Mouse (Mus musculus): ENCODE data around the gene Fhad1. TPM values are rescaled to one million over a fixed set of nuclear protein-coding genes. Genes with fewer than 3 reads are reported as not detected.

The Fhad1 gene
- total RNA-seq, 2 experiments from 2014 or later, result 0.83 TPM; not detected in 1

DNA sequence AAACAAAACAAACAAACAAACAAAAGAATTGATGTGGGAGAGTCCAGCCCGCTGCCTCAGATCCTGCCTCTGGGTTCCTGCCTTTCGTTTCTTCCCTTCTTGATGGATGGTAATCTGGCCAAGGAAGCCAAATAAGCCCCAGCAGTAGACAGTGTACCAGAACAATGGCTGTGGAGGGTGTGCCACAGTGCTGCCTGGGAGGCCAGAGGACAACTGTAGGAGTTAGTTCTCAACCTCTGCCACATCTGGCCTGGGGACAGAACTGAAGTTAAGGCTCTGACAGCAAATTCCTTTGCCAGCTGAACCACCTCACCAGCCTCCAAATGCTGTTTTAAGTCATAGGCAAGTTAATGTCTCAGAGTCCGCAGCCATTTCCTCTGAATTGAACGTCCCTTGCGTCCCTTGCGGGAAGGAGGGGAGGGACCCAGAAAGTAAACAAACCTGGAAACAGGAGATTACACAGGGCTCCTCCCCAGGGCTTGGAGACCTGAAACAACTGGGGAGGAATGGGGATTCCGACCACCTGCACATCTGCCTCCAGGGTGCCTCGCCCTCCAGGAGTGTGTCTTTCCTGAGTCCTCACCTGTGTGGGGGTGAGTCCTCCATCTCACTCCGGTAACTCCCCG lies 133.5 kb downstream of the Fhad1 start:
- DNase-seq, result no peak

DNA sequence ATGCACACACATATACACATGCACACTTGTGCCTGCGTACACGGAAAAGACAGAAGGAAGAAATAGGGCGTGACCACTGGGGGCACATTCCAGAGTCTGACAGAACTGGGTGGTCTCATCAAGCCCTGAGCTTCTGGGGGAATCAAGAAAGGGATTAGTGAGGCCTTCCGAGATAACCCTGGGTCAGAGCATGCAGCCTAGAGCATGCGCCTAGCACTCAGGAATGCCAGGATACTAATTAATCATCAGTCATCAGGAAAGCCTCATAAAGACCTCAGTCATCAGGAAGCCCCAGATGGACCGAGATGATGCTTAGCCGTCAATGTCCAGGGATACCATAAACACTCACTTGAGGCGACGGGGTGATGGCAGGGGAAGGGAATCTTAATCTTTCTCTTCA lies 135.0 kb downstream of the Fhad1 start:
- DNase-seq, result no peak

DNA sequence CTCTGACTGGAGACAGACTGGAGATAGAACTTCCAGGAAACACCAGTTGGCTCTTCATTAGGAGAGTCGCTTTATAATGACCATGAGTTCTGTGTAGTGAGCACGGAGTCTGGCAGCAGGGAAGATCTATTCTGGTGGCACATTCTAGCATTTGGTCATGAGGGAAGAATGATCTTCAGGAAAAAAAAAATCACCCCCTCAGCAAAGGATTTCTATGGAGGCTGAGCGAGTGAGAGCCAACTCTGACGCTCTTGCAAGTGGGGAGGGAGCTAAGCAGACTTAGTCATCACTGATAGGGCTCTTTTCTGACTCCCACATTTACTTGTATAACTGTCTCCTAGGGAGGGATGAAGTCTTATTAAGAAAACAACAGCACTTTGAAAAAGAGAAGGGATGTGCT lies 135.8 kb downstream of the Fhad1 start:
- DNase-seq, result no peak

DNA sequence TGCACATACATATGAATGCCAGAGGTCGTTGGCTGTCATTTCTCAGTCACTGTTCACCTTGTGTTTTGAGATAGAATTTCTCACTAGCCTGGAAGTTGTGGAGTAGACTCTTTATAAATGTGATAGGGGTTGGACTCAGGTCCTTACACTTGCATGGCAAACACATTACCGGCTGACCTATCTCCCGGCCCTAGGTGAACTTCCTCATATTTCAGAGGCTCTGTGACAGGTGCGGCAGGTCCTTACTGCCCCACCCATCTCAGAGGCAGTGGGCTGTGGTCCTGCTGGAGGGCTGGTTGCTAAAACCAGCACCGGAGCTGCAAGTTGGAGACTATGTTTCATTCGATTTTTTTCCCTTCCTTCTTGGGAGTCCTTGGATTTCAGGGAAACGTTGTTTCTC lies 136.3 kb downstream of the Fhad1 start:
- no peak for DNase-seq

DNA sequence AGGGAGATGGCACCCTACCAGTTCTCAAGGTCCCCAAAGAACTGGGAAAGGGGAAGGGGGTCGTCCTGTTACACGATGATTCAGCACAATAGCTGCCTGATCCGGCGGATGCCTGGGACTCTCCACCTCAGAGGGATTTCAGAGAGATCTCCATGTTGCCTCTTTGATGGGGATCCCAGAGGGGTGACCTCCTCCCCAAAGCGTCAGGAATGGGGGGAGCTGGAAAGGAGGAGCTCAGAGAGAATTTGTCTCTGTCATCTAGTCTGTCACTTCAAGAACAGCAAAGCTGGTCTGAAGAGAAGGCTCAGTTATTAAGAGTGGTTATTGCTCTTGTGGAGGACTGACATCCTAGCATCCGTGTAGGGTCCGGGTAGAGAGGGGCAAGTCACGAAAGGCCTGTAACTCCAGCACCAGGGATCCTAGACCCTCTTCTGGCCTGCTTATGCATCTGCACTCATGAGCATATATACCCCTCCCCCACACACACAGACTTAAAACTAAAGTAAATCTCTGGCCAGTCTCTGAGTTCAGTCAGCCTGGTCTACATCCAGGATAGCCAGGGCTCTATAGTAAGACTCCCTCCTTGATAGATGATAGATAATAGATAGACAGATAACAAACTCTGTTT lies 139.3 kb downstream of the Fhad1 start:
- no peak for DNase-seq

DNA sequence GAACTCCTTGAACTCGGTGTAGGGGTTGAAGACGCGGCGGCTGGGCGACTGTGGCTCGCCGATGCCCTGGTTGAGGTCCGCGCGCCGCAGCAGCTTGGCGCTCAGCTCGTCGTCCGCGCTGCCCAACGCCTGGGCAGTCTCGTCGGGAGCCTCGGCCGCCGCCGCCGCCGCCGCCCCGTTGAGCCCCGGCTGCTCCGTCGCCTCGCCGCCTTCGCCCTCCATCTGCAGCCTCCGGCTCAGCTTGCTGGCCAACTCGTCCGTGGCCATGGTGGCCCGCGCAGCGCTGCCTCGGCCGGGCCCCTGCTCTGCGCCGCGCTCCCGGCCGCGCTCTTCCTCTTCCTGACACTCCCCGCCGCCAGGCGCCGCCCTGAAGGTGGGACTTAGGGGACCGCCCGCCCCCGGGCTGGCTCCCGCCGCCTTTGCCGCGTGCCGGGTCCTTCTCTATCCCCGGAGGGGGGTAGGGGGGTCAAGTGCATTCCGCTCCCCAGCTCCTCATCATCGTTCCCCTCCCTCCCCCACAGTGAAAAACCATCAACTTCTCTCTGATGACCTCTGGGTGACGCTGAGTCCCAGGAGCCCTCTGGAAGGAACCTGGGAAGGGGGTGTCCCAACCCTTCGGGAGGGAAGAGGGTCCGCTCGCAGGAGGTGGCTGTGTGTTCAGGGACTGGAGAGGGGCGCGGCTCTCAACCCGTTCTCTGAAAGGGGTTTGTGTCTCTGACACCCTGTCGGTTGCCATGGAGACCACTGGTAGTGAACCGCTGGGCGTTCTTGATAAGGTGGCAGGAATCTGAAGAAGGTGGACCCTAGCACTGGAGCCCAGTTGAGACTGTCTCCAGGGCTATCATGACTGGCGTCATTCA lies 140.1 kb downstream of the Fhad1 start, which contains the start of gene Efhd2:
Gene Efhd2 (minus strand): TSS at position 320 of the 860 bp plus-strand sequence.
- peak; percentile 83 for DNase-seq

DNA sequence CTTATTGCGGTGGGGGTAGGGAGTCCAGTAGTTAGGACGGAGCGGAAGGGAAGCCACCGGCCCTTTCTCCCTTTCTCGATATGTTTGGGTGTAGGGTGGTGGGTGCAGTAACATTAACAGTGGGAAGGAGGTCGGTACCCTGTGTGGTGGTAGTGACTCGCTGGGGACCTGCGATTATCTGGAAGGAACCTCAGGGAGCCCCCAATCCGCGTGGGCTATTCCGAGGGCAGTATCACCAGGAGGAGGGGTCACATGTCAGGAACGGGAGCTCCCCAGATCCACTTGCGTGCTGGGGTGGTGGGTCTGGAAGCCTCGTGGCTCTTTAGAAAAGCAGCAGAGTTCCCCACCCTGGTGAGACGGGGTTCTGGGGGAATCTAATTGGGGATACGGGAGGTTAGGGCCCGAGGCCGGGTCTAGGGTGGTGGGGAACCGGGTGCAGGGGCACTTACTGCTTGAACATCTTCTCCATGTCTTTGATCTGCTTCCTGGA lies 140.7 kb downstream of the Fhad1 start:
- DNase-seq, result no peak

DNA sequence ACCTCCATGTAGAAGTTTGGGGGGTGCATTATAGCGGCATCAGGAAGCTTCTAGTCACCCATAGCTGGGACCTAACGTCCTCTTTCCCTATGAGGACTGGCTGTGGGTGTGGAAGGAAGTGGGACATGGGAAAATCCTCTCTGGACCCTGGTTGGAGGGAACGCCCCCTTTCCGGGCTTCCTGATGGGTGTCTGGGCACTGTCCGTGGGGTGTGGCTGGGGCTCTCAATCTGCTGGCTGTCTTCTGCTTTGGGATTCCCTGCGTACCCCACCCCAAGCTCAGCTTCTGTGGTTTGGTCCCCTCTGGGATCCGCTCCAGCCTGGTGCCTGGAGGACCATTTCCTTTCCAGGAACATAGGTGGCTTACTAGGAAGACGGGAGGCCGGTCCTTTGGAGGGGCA lies 141.9 kb downstream of the Fhad1 start:
- DNase-seq, result no peak

DNA sequence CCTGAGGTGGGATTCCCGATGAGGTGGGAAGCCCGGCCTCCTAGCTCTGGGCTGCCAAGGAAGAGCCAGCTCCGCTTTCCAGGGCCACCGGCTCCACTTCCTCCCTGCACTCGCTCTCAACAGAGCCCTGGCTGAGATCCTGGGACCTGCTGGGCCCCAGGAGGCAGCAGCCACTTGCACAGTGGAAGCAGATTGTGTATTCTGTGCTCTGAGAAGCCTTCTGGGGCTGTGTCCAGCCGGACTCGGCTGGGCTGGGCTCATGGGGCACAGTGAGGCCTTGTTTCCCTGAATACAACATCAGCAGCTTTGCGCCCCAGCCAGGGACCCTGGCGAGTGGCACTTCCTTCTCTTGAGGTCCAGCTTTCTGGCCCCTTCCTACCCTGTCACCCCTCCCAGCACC lies 143.0 kb downstream of the Fhad1 start:
- DNase-seq, result no peak

DNA sequence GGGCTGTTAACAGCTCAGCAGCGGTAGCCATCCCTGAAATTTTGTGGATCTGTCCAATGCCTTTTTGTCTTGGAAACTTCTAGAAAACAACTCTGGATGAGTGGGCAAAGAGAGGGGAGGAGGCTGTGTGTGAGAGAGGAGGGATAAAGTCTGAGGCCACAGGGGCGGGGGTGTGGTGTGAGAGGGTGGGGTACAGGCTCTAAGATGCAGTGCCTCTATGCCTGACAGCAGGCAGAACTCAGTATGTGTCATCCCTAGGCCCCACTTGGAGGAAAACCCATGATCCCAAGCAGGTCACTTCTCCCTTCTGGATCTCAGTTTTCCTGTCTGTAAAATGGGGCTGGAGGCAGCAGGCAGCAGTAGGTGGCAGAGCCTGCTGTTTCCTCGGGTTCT lies 143.6 kb downstream of the Fhad1 start:
- no peak for DNase-seq

DNA sequence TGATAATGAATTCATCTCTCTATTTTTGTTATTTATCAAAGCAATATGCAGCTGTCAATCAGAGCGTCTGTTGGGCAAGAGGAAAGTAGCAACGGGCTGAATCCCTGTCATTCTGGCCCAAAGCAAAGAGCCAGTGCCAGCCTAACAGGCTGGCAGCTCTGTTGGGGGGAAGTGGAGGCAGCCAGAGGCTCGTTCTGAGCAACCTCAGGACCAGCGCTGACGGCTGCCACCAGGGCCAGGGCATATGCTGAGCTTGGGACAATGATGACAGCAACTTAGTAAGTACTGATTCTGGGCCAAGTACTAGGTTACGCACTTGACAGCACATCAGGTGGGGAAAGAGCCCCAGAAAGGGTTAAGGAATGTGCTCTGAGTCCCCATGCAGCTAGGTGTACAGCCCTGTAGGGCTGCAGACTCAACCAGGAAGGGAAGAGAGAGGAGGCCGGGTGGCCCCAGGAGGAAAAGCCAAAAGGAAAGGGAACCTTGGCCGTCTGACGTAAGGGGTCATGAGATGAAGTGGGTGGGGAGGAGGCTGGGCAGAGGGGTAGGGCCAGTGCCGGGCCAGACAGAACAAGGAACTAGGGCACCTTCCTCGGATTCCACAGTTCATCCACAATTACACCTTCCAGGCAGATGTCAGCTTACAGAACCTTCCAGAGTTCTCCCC lies 144.1 kb downstream of the Fhad1 start:
- DNase-seq, result peak; percentile 48

DNA sequence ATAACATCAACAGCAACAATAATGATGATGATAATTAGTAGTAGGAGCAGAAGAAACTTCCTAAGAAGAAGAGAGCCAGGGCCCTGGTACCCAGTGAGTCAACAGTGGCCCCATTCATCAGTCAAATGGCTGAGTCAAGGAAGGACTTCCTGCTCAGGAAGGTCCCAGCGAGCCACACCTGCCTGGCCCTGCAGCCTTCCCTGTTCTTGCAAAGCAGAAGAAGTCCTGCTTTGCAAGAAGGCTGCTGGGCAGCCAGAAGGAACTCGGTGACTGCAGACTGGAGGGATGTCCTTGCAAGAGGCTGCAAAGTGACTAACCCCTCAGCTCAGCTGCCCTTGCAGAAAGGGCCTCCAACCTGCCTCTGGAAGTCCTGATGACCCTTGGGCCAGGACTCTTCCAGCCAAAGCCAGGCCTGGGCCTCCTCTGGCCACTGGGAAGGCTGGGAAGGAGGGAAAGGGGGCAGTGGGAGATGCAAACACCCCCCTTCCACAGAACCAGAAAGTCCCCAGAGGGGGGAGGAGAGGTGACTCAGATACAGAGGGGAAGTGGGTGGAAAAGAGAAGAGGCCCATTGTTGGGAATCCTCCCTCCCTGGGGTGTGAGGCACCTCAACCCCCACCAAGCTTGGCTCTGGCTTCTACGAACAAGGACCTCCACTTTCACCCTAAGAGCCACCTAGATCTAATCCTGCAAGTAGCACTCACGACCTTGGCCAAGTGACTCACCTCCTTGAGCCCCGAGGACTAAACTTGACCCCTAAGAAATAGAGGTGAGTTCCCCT lies 145.3 kb downstream of the Fhad1 start:
- no peak for DNase-seq

DNA sequence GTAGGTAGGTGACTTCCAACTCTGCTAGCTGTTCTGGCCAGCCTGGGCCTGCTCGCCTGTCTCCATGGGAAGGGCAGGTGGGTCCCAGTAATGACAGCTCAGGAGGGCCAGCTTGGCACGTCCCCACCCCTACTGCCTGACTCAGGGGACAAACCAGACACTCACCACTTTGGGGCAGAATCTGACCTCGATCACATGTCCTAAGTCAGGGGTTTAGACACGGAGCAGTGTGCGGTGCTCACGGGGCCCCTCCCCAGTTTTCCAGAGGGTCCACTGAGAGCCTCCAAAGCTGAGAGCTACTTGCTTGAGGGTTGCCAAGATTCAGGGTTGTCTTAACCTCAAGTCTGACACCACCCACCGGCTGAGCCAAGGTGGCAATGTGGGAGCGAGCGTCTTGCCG lies 146.8 kb downstream of the Fhad1 start:
- DNase-seq, result no peak

DNA sequence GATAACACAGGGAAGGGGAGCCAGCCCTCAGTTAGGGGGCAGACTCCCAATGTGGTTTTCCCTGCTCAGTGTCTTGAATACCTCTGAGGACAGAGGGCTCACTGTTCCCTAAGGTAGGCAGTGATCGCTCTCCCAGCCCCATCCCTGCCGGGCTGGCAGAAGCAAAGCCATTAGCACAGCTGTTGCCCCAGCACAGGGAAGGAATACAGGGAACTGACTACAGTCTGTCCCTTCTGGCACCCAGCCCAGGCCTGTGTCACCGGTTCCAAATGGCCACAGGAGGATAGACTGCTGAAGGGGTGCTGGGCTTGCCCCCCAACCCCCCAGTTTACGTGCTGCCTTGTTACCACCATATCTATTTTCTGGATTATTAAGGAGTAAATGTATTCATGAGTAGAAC lies 147.4 kb downstream of the Fhad1 start:
- DNase-seq, result peak; percentile 50

DNA sequence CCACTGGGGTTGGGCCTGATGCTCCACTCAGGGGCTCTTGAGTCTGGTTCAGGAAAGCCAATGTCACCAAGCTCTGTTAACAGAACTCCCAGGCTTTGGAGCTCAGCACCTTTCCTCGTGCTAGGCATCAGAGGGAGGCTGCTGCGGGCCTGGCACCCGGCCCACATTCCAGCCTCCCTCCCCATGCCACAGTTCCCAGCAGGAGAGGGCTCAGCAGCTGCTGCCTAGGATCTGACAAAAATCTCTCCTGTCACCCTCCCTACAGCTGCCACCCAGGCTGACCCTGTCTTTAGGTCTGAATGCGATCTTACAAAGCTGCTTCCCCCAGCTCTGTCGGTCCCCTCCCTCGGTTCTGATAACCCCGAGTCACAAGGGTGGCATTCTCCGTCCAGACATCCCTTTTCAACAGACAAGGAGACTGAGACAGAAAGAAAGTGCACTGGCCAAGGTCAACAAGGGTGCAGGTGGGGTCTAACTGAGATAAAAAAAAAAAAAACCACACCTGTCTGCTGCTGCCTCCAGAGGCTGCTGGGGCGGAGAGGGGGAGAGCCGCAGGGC lies 147.9 kb downstream of the Fhad1 start:
- no peak for DNase-seq

DNA sequence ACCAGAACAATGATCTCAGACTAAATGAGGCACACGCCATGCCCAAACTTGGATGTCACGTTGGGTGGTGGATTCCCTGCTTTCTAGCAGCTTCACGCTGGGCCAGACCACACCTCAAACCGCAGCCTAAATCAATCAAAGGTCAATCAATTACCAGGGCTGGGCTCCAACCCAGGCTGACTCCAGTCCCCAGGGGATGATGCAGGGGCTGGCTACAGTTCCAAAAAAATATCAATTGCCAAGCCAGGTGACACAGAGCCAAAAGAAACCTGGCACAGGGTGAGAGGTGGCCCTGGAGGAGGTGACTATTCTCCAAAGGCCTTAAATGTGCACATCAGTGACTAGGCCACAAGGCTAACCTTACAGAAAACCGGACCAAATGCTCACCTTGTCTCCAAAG lies 149.3 kb downstream of the Fhad1 start:
- DNase-seq, result no peak

DNA sequence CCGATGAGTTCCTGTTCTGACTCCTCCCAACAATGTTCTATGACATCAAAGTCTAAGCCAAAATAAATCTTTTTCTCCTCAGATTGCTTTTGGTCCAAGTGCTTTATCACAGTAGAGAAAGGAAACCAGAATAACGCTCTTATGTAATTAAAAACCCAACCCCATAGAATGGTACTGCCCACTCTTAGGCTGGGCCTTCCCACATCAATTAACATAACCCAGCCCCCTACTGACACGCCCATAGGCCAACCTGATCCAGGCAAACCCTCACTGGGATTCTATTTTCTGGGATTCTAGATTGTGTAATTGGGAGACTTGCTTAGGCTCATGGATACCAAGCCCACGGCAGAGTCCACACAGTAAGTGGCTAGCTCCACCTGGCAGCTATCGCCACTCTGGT lies 149.9 kb downstream of the Fhad1 start:
- DNase-seq, result no peak

DNA sequence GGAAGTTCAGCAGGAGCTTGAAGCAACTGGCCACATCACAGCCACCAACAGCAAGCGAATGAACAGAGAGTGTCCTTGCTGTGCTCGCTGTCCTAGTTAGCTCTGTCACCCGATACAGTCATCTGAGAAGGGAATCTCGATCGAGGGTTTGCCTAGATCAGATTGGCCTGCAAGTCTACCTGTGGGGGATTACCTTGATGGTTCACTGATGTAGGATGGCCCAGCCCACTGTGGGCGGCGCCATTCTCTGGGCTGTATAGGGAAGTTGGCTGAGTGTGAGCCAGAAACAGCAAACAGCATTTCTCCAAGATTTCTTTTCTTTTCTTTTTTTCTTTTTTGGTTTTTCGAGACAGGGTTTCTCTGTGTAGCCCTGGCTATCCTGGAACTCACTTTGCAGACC lies 150.4 kb downstream of the Fhad1 start:
- DNase-seq, result no peak

DNA sequence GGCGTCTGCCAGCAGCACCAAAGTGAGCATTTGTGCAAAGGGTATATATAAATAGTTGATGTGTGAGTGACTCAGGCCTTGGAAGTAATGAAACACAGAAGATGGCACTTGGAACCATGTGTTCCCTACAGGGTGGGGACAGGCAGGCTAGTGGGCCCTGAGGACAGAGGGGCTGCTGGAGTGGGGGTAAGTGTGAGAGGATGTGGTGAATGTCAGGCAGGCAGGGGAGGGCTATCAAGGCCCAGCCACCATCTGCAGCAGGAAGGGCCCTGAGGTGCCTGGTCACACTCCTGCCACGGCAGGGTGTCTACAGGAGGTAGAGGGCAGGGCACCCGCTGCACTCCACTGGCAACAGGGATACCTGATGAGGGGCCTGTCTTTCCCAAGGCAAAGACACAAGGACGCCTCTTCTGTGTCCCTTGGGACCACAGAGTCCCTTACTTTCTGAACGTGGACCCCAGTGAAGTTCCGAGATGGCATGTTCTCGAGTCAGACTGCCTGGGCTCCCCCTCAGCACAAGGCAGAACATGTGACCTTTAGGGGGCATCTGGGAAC lies 151.1 kb downstream of the Fhad1 start:
- DNase-seq, result no peak

DNA sequence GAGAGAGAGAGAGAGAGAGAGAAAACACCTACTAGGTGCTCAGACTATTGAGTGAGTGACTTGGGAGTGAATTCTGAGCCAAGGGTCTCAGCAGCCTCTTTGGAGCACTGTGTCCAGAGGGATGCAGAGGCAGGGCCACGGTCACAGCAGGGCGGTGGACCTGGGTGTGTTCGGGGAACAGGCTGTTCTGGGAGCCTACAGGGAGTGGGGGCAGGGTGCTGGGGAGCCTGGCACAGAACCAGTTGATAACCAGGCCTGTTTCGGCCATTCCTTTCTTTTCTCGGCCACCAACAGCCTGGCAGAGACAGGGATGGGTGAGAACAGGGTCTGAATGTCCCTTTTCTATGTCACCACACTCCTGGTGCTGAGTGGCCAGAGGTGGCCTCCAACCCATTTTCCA lies 152.0 kb downstream of the Fhad1 start:
- no peak for DNase-seq

All from gastrocnemius, postnatal 25 days (tissue).